Mouse (Mus musculus) cerebellum, adult 18-20 months (tissue): ENCODE results near the gene Shb.
A peak's percentile ranks its signal among the peaks of the same experiment; 100 is the strongest.

Experiments
- DNase-seq, 2 experiments: peaks; one replicate each; pipeline ENCODE4 v3.0.0; 2021

Shb gene

GRCm38 (mm10) chr4:45503380-45503779 lies 28.9 kb downstream of the Shb start:
- no peak for DNase-seq

- DNase-seq = no peak
Observed at GRCm38 (mm10) chr4:45502002-45502401, 30.3 kb downstream of the Shb start.

GRCm38 (mm10) chr4:45500381-45500780 lies 31.9 kb downstream of the Shb start:
- DNase-seq = no peak

GRCm38 (mm10) chr4:45499556-45499955 lies 32.7 kb downstream of the Shb start:
- DNase-seq = no peak

- no peak for DNase-seq
Observed at GRCm38 (mm10) chr4:45499081-45499480, 33.2 kb downstream of the Shb start.

GRCm38 (mm10) chr4:45498345-45498744 lies 33.9 kb downstream of the Shb start:
- no peak for DNase-seq

GRCm38 (mm10) chr4:45497282-45497681 lies 35.0 kb downstream of the Shb start:
- DNase-seq = no peak

- no peak for DNase-seq
Observed at GRCm38 (mm10) chr4:45495531-45496201, 36.6 kb downstream of the Shb start.

- no peak for DNase-seq
Observed at GRCm38 (mm10) chr4:45493786-45494400, 38.4 kb downstream of the Shb start.

GRCm38 (mm10) chr4:45493118-45493517 lies 39.2 kb downstream of the Shb start:
- DNase-seq = no peak

GRCm38 (mm10) chr4:45492681-45493081 lies 39.6 kb downstream of the Shb start:
- DNase-seq = no peak

- no peak for DNase-seq
Observed at GRCm38 (mm10) chr4:45491685-45492601, 40.3 kb downstream of the Shb start.

GRCm38 (mm10) chr4:45491119-45491679 lies 41.1 kb downstream of the Shb start:
- no peak for DNase-seq

- no peak for DNase-seq
Observed at GRCm38 (mm10) chr4:45490036-45490752, 42.1 kb downstream of the Shb start.

GRCm38 (mm10) chr4:45489141-45490035 lies 42.9 kb downstream of the Shb start:
- peak; percentile 28 to 29 for DNase-seq

GRCm38 (mm10) chr4:45487681-45488081 lies 44.6 kb downstream of the Shb start:
- DNase-seq = no peak

- no peak for DNase-seq
Observed at GRCm38 (mm10) chr4:45485024-45485423, 47.2 kb downstream of the Shb start.

- no peak for DNase-seq
Observed at GRCm38 (mm10) chr4:45483271-45484245, 48.7 kb downstream of the Shb start.

GRCm38 (mm10) chr4:45482271-45482670 lies 50.0 kb downstream of the Shb start:
- DNase-seq = no peak

- DNase-seq = no peak
Observed at GRCm38 (mm10) chr4:45481431-45481830, 50.8 kb downstream of the Shb start.
